In genomic region chr3:50130319-50130718, GRCm38 (mm10) we compare ENCODE assay signal across 19 mouse cellular contexts.
"Had no signal": no experiment of that assay in that cellular context is flagged by ENCODE, and none has a peak within 500 bp of the region (broad histone marks: within the 10 kb centered on the region; RNA-seq: fewer than 3 reads in every experiment).

No protein-coding gene starts in this region.

- DNase-seq: lung, adult 18-20 months; lung, embryonic 14.5 days; lung, postnatal 10 days; lung, postnatal 4 days; midbrain, embryonic 14.5 days; retina, postnatal 1 day; right cerebral cortex, adult 18-20 months; right cerebral cortex, postnatal 25 days; right cerebral cortex, postnatal 4 days; spleen, adult 18-20 months; thymus, adult 2 months; thymus, postnatal 25 days; thymus, postnatal 4 days had no signal

- H3K36me3 ChIP-seq: midbrain, embryonic 10.5 days; midbrain, embryonic 12.5 days; neural tube, embryonic 13.5 days; neural tube, embryonic 15.5 days had no signal

- H3K27ac ChIP-seq: midbrain, embryonic 10.5 days; midbrain, embryonic 12.5 days; neural tube, embryonic 13.5 days; neural tube, embryonic 15.5 days had no signal

- H3K4me3 ChIP-seq: midbrain, embryonic 10.5 days; midbrain, embryonic 12.5 days; myocyte; neural tube, embryonic 13.5 days; neural tube, embryonic 15.5 days had no signal

- H3K9ac ChIP-seq: lung, embryonic 14.5 days; midbrain, embryonic 12.5 days; neural tube, embryonic 13.5 days; neural tube, embryonic 15.5 days had no signal

- H3K4me1 ChIP-seq: midbrain, embryonic 10.5 days; midbrain, embryonic 12.5 days; neural tube, embryonic 13.5 days; neural tube, embryonic 15.5 days had no signal

- H3K27me3 ChIP-seq: midbrain, embryonic 12.5 days; neural tube, embryonic 13.5 days; neural tube, embryonic 15.5 days had no signal

- H3K4me2 ChIP-seq: lung, embryonic 14.5 days; midbrain, embryonic 12.5 days; neural tube, embryonic 13.5 days; neural tube, embryonic 15.5 days had no signal

- ATAC-seq: midbrain, embryonic 16.5 days had no signal

- H3K9me3 ChIP-seq: midbrain, embryonic 10.5 days; midbrain, embryonic 12.5 days; neural tube, embryonic 13.5 days; neural tube, embryonic 15.5 days had no signal
